Mouse (Mus musculus): ENCODE measurements around the gene Phf19. TPM values are rescaled to one million over a fixed set of nuclear protein-coding genes. Genes with fewer than 3 reads are reported as not detected.

The Phf19 gene
- total and polyA plus RNA-seq, 3 experiments: 16.8 to 25.4 (median 20.5) TPM

DNA sequence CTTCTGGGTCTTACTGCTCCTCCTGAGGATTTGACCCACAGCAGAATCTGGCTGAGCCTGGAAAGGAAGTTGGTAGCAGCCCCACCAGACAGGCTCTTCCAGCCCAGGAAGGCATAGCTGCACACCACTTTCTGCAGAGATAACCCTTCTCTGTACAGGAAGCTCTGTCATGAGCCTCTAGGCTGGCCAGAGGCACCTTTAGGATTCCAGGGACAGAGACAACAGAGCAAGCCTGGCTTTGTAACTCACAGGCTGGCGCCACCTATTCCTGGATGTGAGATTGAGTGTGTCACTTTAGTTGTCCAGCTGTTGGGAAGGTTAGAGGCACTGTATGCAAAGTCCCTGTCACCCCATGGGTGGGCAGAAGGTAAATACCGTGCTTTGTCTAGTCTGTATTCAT, 1.3 kb upstream of the Phf19 start:
- Histone ChIP-seq H3K27me3 (replicated peaks) (no peaks in the 10 kb centered on the region), H3K4me1 (ENCODE audit: control insufficient read depth in 1 of 2, insufficient read depth in 2 of 2) (peaks cover 16 to 51% of the 10 kb centered on the region in 2 experiments), H3K4me2 (ENCODE audit: insufficient read depth, low read depth, poor library complexity, severe bottlenecking) (no peak overlapping the region), H3K9ac (ENCODE audit: insufficient read depth, low read depth) (no peak overlapping the region), H3K36me3 (replicated peaks in 1 of 2; ENCODE audit: control insufficient read depth in 1 of 2, insufficient read depth in 1 of 2, low read length in 1 of 2) (peaks cover 14 to 22% of the 10 kb centered on the region in 2 experiments), H3K27ac (ENCODE audit: insufficient read depth, low read depth) (no peak overlapping the region), H3K9me3 (replicated peaks; ENCODE audit: low read length) (no peaks in the 10 kb centered on the region), H3K79me2 (replicated peaks; ENCODE audit: control insufficient read depth, extremely low read depth, insufficient read depth, poor library complexity, severe bottlenecking) (no peaks in the 10 kb centered on the region), H3K4me3 (replicated peaks in 1 of 3; ENCODE audit: low read depth in 2 of 3, low read length in 2 of 3, poor library complexity in 1 of 3) (no peak overlapping the region)
- DNase-seq (ENCODE audit: extremely low read depth): no peak
- dilution Hi-C loops (cut with MboI; ENCODE audit: extremely low pct_ligation_motif_present, extremely low pct_unique_long_range_greater_than_20kb, low sequenced_read_pairs) (no loop called here), in situ Hi-C loops (cut with MboI; ENCODE audit: low pct_ligation_motif_present, low pct_unique_long_range_greater_than_20kb, low sequenced_read_pairs) (loop anchor here (10.0 kb wide), 1 partner anchor 50 kb away; the partner anchor contains the start of gene Traf1)
- TF ChIP-seq TBP (conservative IDR thresholded peaks at IDR 0.05; ENCODE audit: low read depth, low read length): no peak
- TF ChIP-seq USF1 (IDR thresholded peaks at IDR 0.05; ENCODE audit: low read depth, low read length): no peak
- TF ChIP-seq CTCF (conservative IDR thresholded peaks at IDR 0.05 in 1 of 2, IDR thresholded peaks at IDR 0.05 in 1 of 2; ENCODE audit: low read depth in 2 of 2, low read length in 2 of 2): no peak
- TF ChIP-seq USF2 (conservative IDR thresholded peaks at IDR 0.05; ENCODE audit: low read depth, low read length): no peak
- TF ChIP-seq NELFE (IDR thresholded peaks at IDR 0.05; ENCODE audit: low read depth, low read length): no peak
- no peak for TF ChIP-seq POLR2AphosphoS2 (IDR thresholded peaks at IDR 0.05; ENCODE audit: low read depth, low read length)
- no peak for TF ChIP-seq MXI1 (IDR thresholded peaks at IDR 0.05; ENCODE audit: low read depth, low read length)
- no peak for TF ChIP-seq PAX5 (IDR thresholded peaks at IDR 0.05; ENCODE audit: low read length)
- no peak for TF ChIP-seq MAX (IDR thresholded peaks at IDR 0.05; ENCODE audit: low read length)
- TF ChIP-seq MEF2A (IDR thresholded peaks at IDR 0.05; ENCODE audit: borderline replicate concordance, low read depth, low read length): no peak
- no peak for TF ChIP-seq E2F4 (IDR thresholded peaks at IDR 0.05; ENCODE audit: insufficient replicate concordance, low read depth, low read length)
- no peak for TF ChIP-seq ETS1 (conservative IDR thresholded peaks at IDR 0.05; ENCODE audit: low read depth, low read length)

GRCm38 (mm10) chr2:34914823-34915082, 927 bp upstream of the Phf19 start:
- Histone ChIP-seq H3K4me1 (ENCODE audit: control insufficient read depth in 1 of 2, insufficient read depth in 2 of 2) (peaks cover 13 to 48% of the 10 kb centered on the region in 2 experiments), H3K79me2 (replicated peaks; ENCODE audit: control insufficient read depth, extremely low read depth, insufficient read depth, poor library complexity, severe bottlenecking) (no peaks in the 10 kb centered on the region), H3K9me3 (replicated peaks; ENCODE audit: low read length) (no peaks in the 10 kb centered on the region), H3K36me3 (replicated peaks in 1 of 2; ENCODE audit: control insufficient read depth in 1 of 2, insufficient read depth in 1 of 2, low read length in 1 of 2) (peaks cover 17 to 25% of the 10 kb centered on the region in 2 experiments), H3K27me3 (replicated peaks) (no peaks in the 10 kb centered on the region), H3K4me2 (ENCODE audit: insufficient read depth, low read depth, poor library complexity, severe bottlenecking) (peak overlapping the region; percentile 26), H3K9ac (ENCODE audit: insufficient read depth, low read depth) (peak overlapping the region; percentile 79; the same call in 1 of the 2 replicates), H3K4me3 (replicated peaks in 1 of 3; ENCODE audit: low read depth in 2 of 3, low read length in 2 of 3, poor library complexity in 1 of 3) (peak overlapping the region in 2 of 3 experiments; percentile 64 to 67), H3K27ac (ENCODE audit: insufficient read depth, low read depth) (no peak overlapping the region)
- TF ChIP-seq RCOR1 (conservative IDR thresholded peaks at IDR 0.05; ENCODE audit: low read depth, low read length): no peak
- TF ChIP-seq MAZ (IDR thresholded peaks at IDR 0.05; ENCODE audit: low read depth, low read length): no peak
- TF ChIP-seq USF1 (IDR thresholded peaks at IDR 0.05; ENCODE audit: low read depth, low read length): no peak
- TF ChIP-seq SIN3A (IDR thresholded peaks at IDR 0.05; ENCODE audit: low read length): no peak
- TF ChIP-seq ETS1 (conservative IDR thresholded peaks at IDR 0.05; ENCODE audit: low read depth, low read length): no peak
- no peak for TF ChIP-seq CHD2 (IDR thresholded peaks at IDR 0.05; ENCODE audit: low read length)
- no peak for TF ChIP-seq SMC3 (IDR thresholded peaks at IDR 0.05; ENCODE audit: low read depth, low read length)
- TF ChIP-seq JUND (conservative IDR thresholded peaks at IDR 0.05; ENCODE audit: low read depth, low read length): no peak
- no peak for TF ChIP-seq ZMIZ1 (IDR thresholded peaks at IDR 0.05; ENCODE audit: low read depth, low read length)
- no peak for TF ChIP-seq TCF12 (IDR thresholded peaks at IDR 0.05; ENCODE audit: low read depth, low read length)
- TF ChIP-seq MEF2A (IDR thresholded peaks at IDR 0.05; ENCODE audit: borderline replicate concordance, low read depth, low read length): no peak
- no peak for TF ChIP-seq HCFC1 (IDR thresholded peaks at IDR 0.05; ENCODE audit: low read depth, low read length)
- TF ChIP-seq PAX5 (IDR thresholded peaks at IDR 0.05; ENCODE audit: low read length): no peak
- no peak for TF ChIP-seq MAFK (IDR thresholded peaks at IDR 0.05; ENCODE audit: insufficient replicate concordance, low read length)
- no peak for TF ChIP-seq RAD21 (IDR thresholded peaks at IDR 0.05; ENCODE audit: low read depth, low read length)
- TF ChIP-seq CHD1 (IDR thresholded peaks at IDR 0.05; ENCODE audit: low read depth, low read length): no peak
- TF ChIP-seq ELF1 (IDR thresholded peaks at IDR 0.05; ENCODE audit: low read depth, low read length): no peak
- no peak for TF ChIP-seq NELFE (IDR thresholded peaks at IDR 0.05; ENCODE audit: low read depth, low read length)
- DNase-seq (ENCODE audit: extremely low read depth): no peak
- in situ Hi-C loops (cut with MboI; ENCODE audit: low pct_ligation_motif_present, low pct_unique_long_range_greater_than_20kb, low sequenced_read_pairs) (loop anchor here (10.0 kb wide), 1 partner anchor 50 kb away; the partner anchor contains the start of gene Traf1), dilution Hi-C loops (cut with MboI; ENCODE audit: extremely low pct_ligation_motif_present, extremely low pct_unique_long_range_greater_than_20kb, low sequenced_read_pairs) (no loop called here)
